ENCODE assay signal across 8 mouse cellular contexts in genomic region chr17:62879526-62880310, GRCm38 (mm10). TPM values are rescaled to one million over a fixed set of nuclear protein-coding genes. Genes with fewer than 3 reads are reported as not detected.
A peak's percentile ranks its signal among the peaks of the same experiment; 100 is the strongest.
DNase-seq lines count a peak whose midpoint lies in the region; ATAC-seq and TF ChIP-seq lines count a peak whose summit lies in the region.

No protein-coding gene starts in this region.

- under 1% methylated on average over 45 of the region's 45 CpGs for WGBS in heart, embryonic 13.5 days
- WGBS in kidney, postnatal 0 days, result under 1% methylated on average over 45 of the region's 45 CpGs

- no peaks in the 10 kb centered on the region for H3K36me3 ChIP-seq in heart, embryonic 13.5 days
- no peaks in the 10 kb centered on the region for H3K36me3 ChIP-seq in kidney, postnatal 0 days (ENCODE audit: insufficient read depth, low read length)

- no peak for ATAC-seq in heart, embryonic 13.5 days (ENCODE audit: extremely low read depth, insufficient number of reproducible peaks, low FRiP score, low TSS enrichment)
- peak; percentile 11 for ATAC-seq in kidney, postnatal 0 days (replicated peaks; ENCODE audit: low FRiP score, low read depth)

- peak overlapping the region; percentile 84 for H3K4me2 ChIP-seq in heart, embryonic 13.5 days
- H3K4me2 ChIP-seq in kidney, postnatal 0 days (ENCODE audit: low read length), result peak overlapping the region; percentile 98

- H3K27me3 ChIP-seq in heart, embryonic 13.5 days (replicated peaks), result no peaks in the 10 kb centered on the region
- H3K27me3 ChIP-seq in kidney, postnatal 0 days (ENCODE audit: insufficient read depth, low read length), result no peaks in the 10 kb centered on the region

- TF ChIP-seq POLR2A in cortical plate, adult 2 months (IDR thresholded peaks at IDR 0.05; ENCODE audit: extremely low read depth, insufficient read depth, low read length), result no peak

- H3K4me3 ChIP-seq in cortical plate, adult 2 months (ENCODE audit: insufficient read depth, low read length), result peak overlapping the region; percentile 57
- H3K4me3 ChIP-seq in heart, embryonic 13.5 days, result peak overlapping the region; percentile 88
- peak overlapping the region; percentile 77 for H3K4me3 ChIP-seq in kidney, postnatal 0 days (replicated peaks; ENCODE audit: low read depth, low read length)

- peaks cover 1% of the 10 kb centered on the region; the same call in 1 of the 2 replicates for H3K4me1 ChIP-seq in cortical plate, adult 2 months (ENCODE audit: control insufficient read depth, insufficient read depth, low read length)
- H3K4me1 ChIP-seq in heart, embryonic 13.5 days, result peaks cover 22% of the 10 kb centered on the region
- H3K4me1 ChIP-seq in kidney, postnatal 0 days (replicated peaks; ENCODE audit: insufficient read depth, low read length), result no peaks in the 10 kb centered on the region; the same call in 1 of the 2 replicates

- peak overlapping the region; percentile 94 for H3K9ac ChIP-seq in heart, embryonic 13.5 days
- peak overlapping the region; percentile 68 for H3K9ac ChIP-seq in kidney, postnatal 0 days (ENCODE audit: low read depth, low read length)

- H3K9me3 ChIP-seq in heart, embryonic 13.5 days, result no peaks in the 10 kb centered on the region
- H3K9me3 ChIP-seq in kidney, postnatal 0 days (replicated peaks; ENCODE audit: low read length), result no peaks in the 10 kb centered on the region

- TF ChIP-seq CTCF in cortical plate, adult 2 months (IDR thresholded peaks at IDR 0.05; ENCODE audit: extremely low read depth, insufficient read depth, low read length), result no peak
- no peak for TF ChIP-seq CTCF in kidney, postnatal 0 days (IDR thresholded peaks at IDR 0.05; ENCODE audit: low read depth)

- H3K27ac ChIP-seq in cortical plate, adult 2 months (ENCODE audit: insufficient read depth, low read length), result no peak overlapping the region
- H3K27ac ChIP-seq in heart, embryonic 13.5 days (replicated peaks), result peak overlapping the region; percentile 82
- H3K27ac ChIP-seq in kidney, postnatal 0 days, result 0 out of 2 replicates have a peak overlapping the region, but pooled peaks have one; percentile 1

- DNase-seq in urinary bladder, adult 18-20 months (ENCODE audit: low spot score in 2 of 2), result peak; percentile 23 to 60
- DNase-seq in urinary bladder, postnatal 10 days (ENCODE audit: low spot score), result no peak
- DNase-seq in kidney, postnatal 0 days (ENCODE audit: low spot score), result peak; percentile 68
- DNase-seq in lung, postnatal 36 days, result peak; percentile 32
- peak; percentile 2 to 12 for DNase-seq in right cerebral cortex, postnatal 36 days (ENCODE audit: low spot score in 2 of 2)
- no peak for DNase-seq in layer of hippocampus, adult 8-10 months (ENCODE audit: low spot score in 2 of 2)

RNA-seq across cellular contexts. Expression of gene Efna5, which starts 1.4 kb away (rescaled TPM):
- 13.6 and 14.8 TPM in 2 replicates for polyA plus RNA-seq in cortical plate, adult 2 months (2012; rRNA removed)
- polyA plus RNA-seq in heart, embryonic 13.5 days (2015; fragmentation: Nextera tagmentation; extraction: Ambion mirVana), result 22.0 and 24.3 TPM in 2 replicates
- 17.3 and 19.4 TPM in 2 replicates for polyA plus RNA-seq in kidney, postnatal 0 days (2015; fragmentation: Nextera tagmentation; extraction: Ambion mirVana)
- 10 to 100 TPM in 3 of 4 experiments, 1 to 10 TPM in 1; 6.6 to 13.5 (median 11.4) TPM for total RNA-seq in layer of hippocampus, adult 8-10 months (2022)

Comparison
In these comparisons a context has a peak if more than half of its experiments do, and no peak if none do; other contexts are left out.
1. DNase-seq: peak in urinary bladder, adult 18-20 months (2 of 2), kidney, postnatal 0 days (single experiment), lung, postnatal 36 days (single experiment) and right cerebral cortex, postnatal 36 days (2 of 2); none in urinary bladder, postnatal 10 days (single experiment) and layer of hippocampus, adult 8-10 months (0 of 2).
2. Peak in every context shown above with its lines, with median percentiles within 50 percentile points of each other: H3K4me3 ChIP-seq.